Mouse (Mus musculus): ENCODE data around the gene Arsa. TPM values are rescaled to one million over a fixed set of nuclear protein-coding genes. Genes with fewer than 3 reads are reported as not detected.

Arsa gene
- polyA plus RNA-seq, 1 experiment, result 221 TPM

DNA sequence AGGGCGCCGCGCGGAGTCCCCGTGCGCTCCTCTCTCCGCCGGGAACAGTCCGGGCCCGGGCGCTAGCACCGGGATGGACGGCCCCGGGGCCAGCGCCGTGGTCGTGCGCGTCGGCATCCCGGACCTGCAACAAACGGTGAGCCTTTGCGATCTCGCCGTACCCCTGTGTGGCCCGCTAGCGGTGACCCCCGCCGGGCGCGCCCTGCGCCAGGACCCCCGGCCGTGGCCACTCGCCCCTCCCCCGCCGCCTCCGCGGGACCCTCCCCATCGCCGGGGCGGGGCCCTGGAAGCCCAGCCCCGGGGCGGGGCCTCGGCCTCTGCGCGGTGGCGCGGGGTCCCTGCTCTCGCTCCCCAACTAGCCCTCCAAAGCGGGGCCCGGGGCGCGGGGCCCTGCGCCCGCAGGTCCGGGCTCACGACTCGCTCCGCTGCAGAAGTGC is 22.6 kb upstream of the Arsa start:
- no peaks in the 10 kb centered on the region; the same call in 1 of the 2 replicates for H3K27me3 ChIP-seq (ENCODE audit: control insufficient read depth, insufficient read depth, low read length)
- no peak overlapping the region for H3K27ac ChIP-seq (ENCODE audit: control insufficient read depth, insufficient read depth, low read depth, low read length)
- peak overlapping the region; percentile 54 for H3K4me3 ChIP-seq (ENCODE audit: control insufficient read depth, low read depth, low read length)
- no peak for TF ChIP-seq CTCF (IDR thresholded peaks at IDR 0.05; ENCODE audit: control insufficient read depth, insufficient read depth, insufficient replicate concordance, low read depth, low read length)
- TF ChIP-seq POLR2A (IDR thresholded peaks at IDR 0.05; ENCODE audit: control insufficient read depth, low read depth, low read length), result no peak
- no peaks in the 10 kb centered on the region for H3K36me3 ChIP-seq (ENCODE audit: control insufficient read depth, insufficient read depth, low read length)
- peaks cover 12% of the 10 kb centered on the region for H3K4me1 ChIP-seq (ENCODE audit: control insufficient read depth, insufficient read depth, low read length)

DNA sequence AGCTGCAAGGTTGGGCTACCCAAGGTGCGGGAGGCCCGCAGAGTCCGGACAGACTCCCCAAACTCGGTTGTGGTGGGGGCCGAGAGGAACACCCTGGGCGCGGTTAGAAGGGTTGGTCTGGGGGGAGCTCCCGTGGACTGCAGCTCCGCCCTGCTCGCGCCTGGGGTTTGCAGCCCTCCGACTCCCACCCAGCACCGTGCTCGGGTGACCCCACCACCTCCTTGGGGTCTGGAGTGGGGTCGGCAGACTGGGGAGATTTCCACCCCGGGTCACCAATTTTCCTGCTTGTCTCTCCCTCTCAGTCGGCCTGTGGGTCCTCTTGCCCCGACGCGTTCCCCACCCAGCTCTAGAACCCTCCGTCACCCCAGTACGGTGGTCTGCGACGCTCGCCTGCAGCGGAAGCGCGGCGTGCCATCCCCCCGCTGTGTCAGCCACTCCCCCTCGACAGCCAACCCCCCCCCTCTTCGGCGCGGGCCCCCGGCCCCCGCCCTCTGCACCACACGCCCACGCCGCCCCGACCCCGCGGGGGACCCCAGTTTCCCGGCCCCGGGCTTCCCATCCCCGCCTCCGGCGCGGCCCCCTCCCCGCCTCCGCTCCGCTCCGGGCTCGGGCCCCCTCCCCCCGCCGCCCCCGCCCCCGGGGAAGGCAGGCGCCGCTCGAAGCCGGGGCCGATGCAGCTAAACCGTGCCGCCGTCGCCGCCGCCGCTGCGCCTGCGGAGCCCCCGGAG is 21.9 kb upstream of the Arsa start, which contains the start of gene Shank3:
Shank3 (plus strand) TSS at position 663 of the 728 bp plus-strand sequence.
- no peaks in the 10 kb centered on the region; the same call in 1 of the 2 replicates for H3K27me3 ChIP-seq (ENCODE audit: control insufficient read depth, insufficient read depth, low read length)
- no peak within 1 kb of the TSS for H3K27ac ChIP-seq (ENCODE audit: control insufficient read depth, insufficient read depth, low read depth, low read length)
- no peaks in the 10 kb centered on the region for H3K36me3 ChIP-seq (ENCODE audit: control insufficient read depth, insufficient read depth, low read length)
- no peak for TF ChIP-seq CTCF (IDR thresholded peaks at IDR 0.05; ENCODE audit: control insufficient read depth, insufficient read depth, insufficient replicate concordance, low read depth, low read length)
- no peak for TF ChIP-seq POLR2A (IDR thresholded peaks at IDR 0.05; ENCODE audit: control insufficient read depth, low read depth, low read length)
- peaks cover 12% of the 10 kb centered on the region for H3K4me1 ChIP-seq (ENCODE audit: control insufficient read depth, insufficient read depth, low read length)
- peak within 1 kb of the TSS; percentile 54 for H3K4me3 ChIP-seq (ENCODE audit: control insufficient read depth, low read depth, low read length)

DNA sequence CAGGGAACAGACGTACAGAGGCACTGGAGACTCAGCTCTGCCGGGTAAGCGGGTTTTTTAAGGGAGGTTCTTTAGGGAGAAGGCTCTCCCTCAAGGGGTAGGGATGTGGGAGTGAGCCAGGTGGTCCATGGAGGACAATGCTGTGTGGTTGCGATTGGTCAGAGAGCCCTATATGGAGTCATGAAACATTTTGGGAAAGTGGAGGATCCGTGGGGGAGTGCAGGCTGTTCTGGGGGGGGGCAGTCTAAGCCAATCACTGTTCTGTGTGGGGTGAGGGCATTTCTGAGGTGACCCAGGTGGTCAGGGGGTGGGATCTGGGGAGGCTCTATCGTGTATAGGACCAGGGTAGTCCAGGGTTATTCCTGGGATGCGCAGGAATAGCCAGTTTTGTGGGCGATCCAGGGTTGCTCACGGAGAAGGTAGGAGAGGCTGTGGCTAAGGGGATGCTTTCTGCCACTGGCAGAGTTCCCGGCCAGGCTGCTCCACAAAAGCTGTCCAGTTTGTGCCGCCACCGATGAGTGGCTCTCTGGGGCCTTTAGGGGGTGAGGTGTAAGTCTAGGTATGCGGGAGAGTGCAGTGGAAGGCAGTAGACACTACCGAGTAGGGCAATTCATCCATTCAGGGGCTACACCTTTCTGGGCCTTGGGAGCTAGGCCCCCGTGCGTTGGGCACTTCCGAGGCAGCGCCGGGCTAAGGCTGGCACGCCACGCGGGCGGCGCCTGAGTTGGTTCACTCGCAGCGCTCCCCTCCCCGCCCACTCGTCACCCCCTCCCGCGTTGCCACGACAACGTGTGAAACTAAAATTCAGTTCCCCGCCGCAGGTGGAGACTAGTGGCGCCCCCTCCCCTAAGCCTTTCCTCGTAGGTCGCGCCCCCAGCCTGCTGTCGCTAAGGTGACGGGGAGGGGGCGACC is 21.1 kb upstream of the Arsa start:
- no peak overlapping the region for H3K27ac ChIP-seq (ENCODE audit: control insufficient read depth, insufficient read depth, low read depth, low read length)
- no peaks in the 10 kb centered on the region; the same call in 1 of the 2 replicates for H3K27me3 ChIP-seq (ENCODE audit: control insufficient read depth, insufficient read depth, low read length)
- H3K4me3 ChIP-seq (ENCODE audit: control insufficient read depth, low read depth, low read length), result peak overlapping the region; percentile 1; the same call in 1 of the 2 replicates
- TF ChIP-seq POLR2A (IDR thresholded peaks at IDR 0.05; ENCODE audit: control insufficient read depth, low read depth, low read length) (no peak), CTCF (IDR thresholded peaks at IDR 0.05; ENCODE audit: control insufficient read depth, insufficient read depth, insufficient replicate concordance, low read depth, low read length) (no peak)
- peaks cover 12% of the 10 kb centered on the region for H3K4me1 ChIP-seq (ENCODE audit: control insufficient read depth, insufficient read depth, low read length)
- H3K36me3 ChIP-seq (ENCODE audit: control insufficient read depth, insufficient read depth, low read length), result no peaks in the 10 kb centered on the region

DNA sequence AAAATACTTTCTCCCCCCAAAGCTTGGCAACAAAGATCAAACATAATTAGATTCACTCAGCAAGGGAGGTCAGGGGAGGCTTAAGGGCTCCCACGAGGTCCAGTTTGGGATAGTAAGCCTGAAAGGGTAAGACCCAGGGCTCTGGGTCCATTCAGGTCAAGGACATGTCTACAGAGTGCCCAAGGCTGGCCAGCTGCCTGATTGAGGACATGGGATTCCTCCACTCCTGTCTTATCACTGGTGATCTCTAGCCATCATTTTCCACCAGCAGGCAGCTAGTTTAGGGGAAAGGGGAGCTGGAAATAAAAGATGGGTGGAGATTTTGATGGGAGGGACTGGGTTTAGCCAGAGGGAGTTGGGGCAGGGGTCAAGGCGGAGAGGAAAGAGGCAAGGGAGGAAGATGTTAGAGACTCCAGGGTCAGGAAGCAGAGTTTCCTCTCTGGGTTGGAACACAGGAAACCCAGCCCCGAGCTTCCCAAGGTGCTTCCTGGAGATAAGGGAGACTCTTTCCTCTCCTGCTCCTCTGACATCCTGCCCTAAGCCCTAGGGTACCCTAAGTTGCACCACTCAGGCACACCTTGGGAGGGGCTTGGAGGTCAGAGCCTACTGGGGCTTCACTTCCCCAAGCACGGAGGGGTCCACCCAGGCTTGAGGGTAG is 20.3 kb upstream of the Arsa start:
- Histone ChIP-seq H3K27me3 (ENCODE audit: control insufficient read depth, insufficient read depth, low read length) (no peaks in the 10 kb centered on the region; the same call in 1 of the 2 replicates), H3K4me1 (ENCODE audit: control insufficient read depth, insufficient read depth, low read length) (peaks cover 12% of the 10 kb centered on the region), H3K4me3 (ENCODE audit: control insufficient read depth, low read depth, low read length) (no peak overlapping the region), H3K27ac (ENCODE audit: control insufficient read depth, insufficient read depth, low read depth, low read length) (no peak overlapping the region), H3K36me3 (ENCODE audit: control insufficient read depth, insufficient read depth, low read length) (no peaks in the 10 kb centered on the region)
- TF ChIP-seq POLR2A (IDR thresholded peaks at IDR 0.05; ENCODE audit: control insufficient read depth, low read depth, low read length) (no peak), CTCF (IDR thresholded peaks at IDR 0.05; ENCODE audit: control insufficient read depth, insufficient read depth, insufficient replicate concordance, low read depth, low read length) (no peak)

DNA sequence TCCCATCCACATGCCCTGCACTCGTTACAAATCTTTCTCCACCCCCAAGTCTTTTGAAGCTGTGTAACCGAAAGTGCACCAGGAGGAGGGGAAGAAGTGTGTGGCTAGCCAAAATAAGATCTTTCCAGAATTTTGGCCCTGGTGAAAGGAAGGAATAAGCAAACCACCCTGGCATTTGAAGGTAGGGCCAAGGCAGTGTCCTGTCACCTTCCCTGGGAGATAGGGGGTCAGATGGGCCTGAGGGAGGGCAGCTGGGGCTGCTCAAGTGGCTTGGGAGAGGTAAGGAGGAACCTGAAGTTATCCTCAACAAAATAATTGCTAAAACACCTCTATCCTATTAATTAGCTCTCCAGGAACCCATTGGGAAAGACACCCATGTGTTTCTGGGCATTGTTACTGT is 19.6 kb upstream of the Arsa start:
- Histone ChIP-seq H3K27me3 (ENCODE audit: control insufficient read depth, insufficient read depth, low read length) (no peaks in the 10 kb centered on the region; the same call in 1 of the 2 replicates), H3K27ac (ENCODE audit: control insufficient read depth, insufficient read depth, low read depth, low read length) (no peak overlapping the region), H3K36me3 (ENCODE audit: control insufficient read depth, insufficient read depth, low read length) (no peaks in the 10 kb centered on the region), H3K4me1 (ENCODE audit: control insufficient read depth, insufficient read depth, low read length) (peaks cover 12% of the 10 kb centered on the region), H3K4me3 (ENCODE audit: control insufficient read depth, low read depth, low read length) (no peak overlapping the region)
- TF ChIP-seq CTCF (IDR thresholded peaks at IDR 0.05; ENCODE audit: control insufficient read depth, insufficient read depth, insufficient replicate concordance, low read depth, low read length), result no peak
- TF ChIP-seq POLR2A (IDR thresholded peaks at IDR 0.05; ENCODE audit: control insufficient read depth, low read depth, low read length), result no peak

DNA sequence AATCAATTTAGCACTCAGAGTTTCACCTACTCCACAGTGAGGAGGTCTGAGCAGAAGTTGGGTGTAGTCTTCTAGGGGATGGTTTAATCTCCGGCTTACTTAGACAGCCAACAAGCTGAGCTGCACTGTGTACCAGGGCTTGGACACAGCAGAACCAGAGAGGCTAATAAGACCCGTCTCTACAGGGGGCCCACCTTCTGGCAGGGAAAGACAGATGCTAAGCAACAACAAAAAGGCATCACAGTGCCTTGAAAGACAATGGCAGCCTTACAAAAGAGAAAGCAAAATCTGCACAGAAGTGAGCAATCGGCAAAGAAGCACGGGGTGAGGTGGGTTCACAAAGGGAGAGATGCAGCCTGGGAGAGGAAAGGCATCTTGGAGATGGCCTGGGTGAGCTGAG is 18.9 kb upstream of the Arsa start:
- Histone ChIP-seq H3K36me3 (ENCODE audit: control insufficient read depth, insufficient read depth, low read length) (no peaks in the 10 kb centered on the region), H3K27me3 (ENCODE audit: control insufficient read depth, insufficient read depth, low read length) (no peaks in the 10 kb centered on the region; the same call in 1 of the 2 replicates), H3K4me1 (ENCODE audit: control insufficient read depth, insufficient read depth, low read length) (peaks cover 12% of the 10 kb centered on the region), H3K4me3 (ENCODE audit: control insufficient read depth, low read depth, low read length) (no peak overlapping the region), H3K27ac (ENCODE audit: control insufficient read depth, insufficient read depth, low read depth, low read length) (no peak overlapping the region)
- TF ChIP-seq CTCF (IDR thresholded peaks at IDR 0.05; ENCODE audit: control insufficient read depth, insufficient read depth, insufficient replicate concordance, low read depth, low read length) (no peak), POLR2A (IDR thresholded peaks at IDR 0.05; ENCODE audit: control insufficient read depth, low read depth, low read length) (no peak)
